Mouse (Mus musculus) neural tube, embryonic 14.5 days (tissue): Measurements from ENCODE around the gene Gm10310. TPM values are rescaled to one million over a fixed set of nuclear protein-coding genes. Genes with fewer than 3 reads are reported as not detected.
"Not testable (repeated sequence)": the region's sequence is repeated elsewhere in the genome, so short reads cannot be mapped to it uniquely, and the experiment has no call there.

Experiments
- ATAC-seq: fragments of 200-750 bp; cut with Nextera tagmentation; 2 replicates; pipeline ENCODE4 v1.8.0; 2017; ENCODE audit warnings: low read depth, mild to moderate bottlenecking, moderate TSS enrichment, moderate library complexity
- H3K27ac ChIP-seq: fragments of 300-500 bp; sonication (generic); 2 replicates; pipeline ENCODE4 v1.5.1; 2014; ENCODE audit warnings: low read depth, mild to moderate bottlenecking, control low read depth, low read length, moderate library complexity, mixed read lengths
- H3K27me3 ChIP-seq: fragments of 300-500 bp; sonication (generic); 2 replicates; pipeline ENCODE4 v1.6.1; 2014; ENCODE audit warnings: low read length; ENCODE audit not compliant: control insufficient read depth, insufficient read depth
- H3K36me3 ChIP-seq: fragments of 300-500 bp; sonication (generic); 2 replicates; pipeline ENCODE4 v1.6.1; 2014; ENCODE audit warnings: low read length, mixed read lengths; ENCODE audit not compliant: control insufficient read depth, insufficient read depth
- H3K4me1 ChIP-seq: fragments of 300-500 bp; sonication (generic); 2 replicates; pipeline ENCODE4 v1.6.1; 2014; ENCODE audit warnings: low read length; ENCODE audit not compliant: control insufficient read depth, insufficient read depth
- H3K4me2 ChIP-seq: fragments of 300-500 bp; sonication (generic); 2 replicates; pipeline ENCODE4 v1.6.1; 2014; ENCODE audit warnings: mild to moderate bottlenecking, low read depth, low read length, control low read depth
- H3K4me3 ChIP-seq: fragments of 300-500 bp; sonication (generic); 2 replicates; pipeline ENCODE4 v1.5.1; 2014; ENCODE audit warnings: low read depth, low read length, control low read depth, mixed read lengths
- H3K9ac ChIP-seq: fragments of 300-500 bp; sonication (generic); replicated peaks from 2 replicates; pipeline ENCODE4 v1.6.1; 2014; ENCODE audit warnings: low read depth, mild to moderate bottlenecking, control low read depth, low read length, mixed read lengths
- H3K9me3 ChIP-seq: fragments of 300-500 bp; sonication (generic); 2 replicates; pipeline ENCODE4 v1.6.1; 2016; ENCODE audit warnings: low read length; ENCODE audit not compliant: control insufficient read depth
- WGBS: fragments of 180-500 bp; shearing (Covaris S2); extraction: QIAGEN DNeasy Blood & Tissue Kit; methylation state at CpG from one replicate; pipeline ENCODE4 v1.1.7; 2014; 5-methylcytosine and 5-hydroxymethylcytosine counted together
- polyA plus RNA-seq: library from polyadenylated mRNA; unstranded; fragments of >200 nt; fragmentation: Nextera tagmentation; extraction: Ambion mirVana; gene quantifications from 2 replicates; pipeline ENCODE4 v1.2.1, GENCODE M21; 2014

Gm10310 gene
- not detected in 2 replicates for polyA plus RNA-seq

GRCm38 (mm10) chr10:129984962-129985361 lies at the start of gene Gm10310:
TSS of gene Gm10310 (minus strand) at chr10:129985062.
- not testable (repeated sequence) for H3K27me3 ChIP-seq, H3K9me3 ChIP-seq, ATAC-seq, H3K36me3 ChIP-seq, H3K4me3 ChIP-seq, H3K4me2 ChIP-seq, H3K4me1 ChIP-seq, H3K27ac ChIP-seq, H3K9ac ChIP-seq
- WGBS: no CpG with 5 or more reads among the region's 1 CpGs

GRCm38 (mm10) chr10:130030048-130030447 lies 45.2 kb upstream of the Gm10310 start, which contains the start of gene Olfr821:
TSS of gene Olfr821 (plus strand) at chr10:130030348.
- no peaks in the 10 kb centered on the region for H3K36me3 ChIP-seq
- no peak within 1 kb of the TSS for H3K4me2 ChIP-seq
- ATAC-seq: no peak
- no peaks in the 10 kb centered on the region for H3K27me3 ChIP-seq
- no peaks in the 10 kb centered on the region for H3K4me1 ChIP-seq
- no peaks in the 10 kb centered on the region for H3K9me3 ChIP-seq
- no peak within 1 kb of the TSS for H3K9ac ChIP-seq
- no peak within 1 kb of the TSS for H3K4me3 ChIP-seq
- no peak within 1 kb of the TSS for H3K27ac ChIP-seq

DNA sequence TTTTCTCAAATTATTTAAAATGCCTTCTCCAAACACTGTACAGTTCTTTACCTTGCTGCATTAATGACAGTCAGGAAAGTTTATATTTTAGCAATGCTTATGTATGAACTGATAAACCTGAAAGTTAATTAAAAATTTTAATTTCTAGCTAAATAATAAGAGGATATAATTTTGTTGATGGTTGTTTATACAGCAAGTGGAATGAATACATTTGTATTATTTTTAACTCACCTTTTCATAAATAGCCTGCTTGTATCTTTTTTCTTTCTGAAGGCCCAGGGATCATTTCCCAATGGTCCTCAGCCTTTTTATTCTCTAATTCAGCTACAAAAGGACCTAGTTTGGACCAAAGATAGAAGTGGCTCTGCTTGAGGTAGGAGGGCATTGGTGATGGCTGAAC lies 27.5 kb upstream of the Gm10310 start, which contains the start of gene Olfr820:
Gene Olfr820 (plus strand): TSS at position 301 of the 400 bp plus-strand sequence.
- no peaks in the 10 kb centered on the region for H3K4me1 ChIP-seq
- no peaks in the 10 kb centered on the region for H3K9me3 ChIP-seq
- no peaks in the 10 kb centered on the region for H3K36me3 ChIP-seq
- no peak within 1 kb of the TSS for H3K27ac ChIP-seq
- H3K4me3 ChIP-seq: no peak within 1 kb of the TSS
- no peaks in the 10 kb centered on the region for H3K27me3 ChIP-seq
- no peak for ATAC-seq
- no peak within 1 kb of the TSS for H3K4me2 ChIP-seq
- H3K9ac ChIP-seq: no peak within 1 kb of the TSS

GRCm38 (mm10) chr10:130005366-130005765 lies 20.5 kb upstream of the Gm10310 start:
- not testable (repeated sequence) for H3K4me1 ChIP-seq, H3K4me3 ChIP-seq, H3K27me3 ChIP-seq, ATAC-seq, H3K9ac ChIP-seq, H3K9me3 ChIP-seq, H3K36me3 ChIP-seq, H3K27ac ChIP-seq, H3K4me2 ChIP-seq
- 89% methylated on average over 4 of the region's 4 CpGs for WGBS

GRCm38 (mm10) chr10:130004104-130004503 lies 19.2 kb upstream of the Gm10310 start:
- not testable (repeated sequence) for ATAC-seq, H3K27ac ChIP-seq, H3K4me2 ChIP-seq, H3K4me1 ChIP-seq, H3K9ac ChIP-seq, H3K9me3 ChIP-seq, H3K27me3 ChIP-seq, H3K4me3 ChIP-seq, H3K36me3 ChIP-seq
- 86% methylated on average over 4 of the region's 4 CpGs for WGBS

- not testable (repeated sequence) for H3K27ac ChIP-seq, ATAC-seq, H3K4me2 ChIP-seq, H3K4me1 ChIP-seq, H3K9ac ChIP-seq, H3K36me3 ChIP-seq, H3K9me3 ChIP-seq, H3K4me3 ChIP-seq, H3K27me3 ChIP-seq
- WGBS: no CpG with 5 or more reads among the region's 3 CpGs
Measured at GRCm38 (mm10) chr10:129981867-129982266, 3.0 kb downstream of the Gm10310 start.

DNA sequence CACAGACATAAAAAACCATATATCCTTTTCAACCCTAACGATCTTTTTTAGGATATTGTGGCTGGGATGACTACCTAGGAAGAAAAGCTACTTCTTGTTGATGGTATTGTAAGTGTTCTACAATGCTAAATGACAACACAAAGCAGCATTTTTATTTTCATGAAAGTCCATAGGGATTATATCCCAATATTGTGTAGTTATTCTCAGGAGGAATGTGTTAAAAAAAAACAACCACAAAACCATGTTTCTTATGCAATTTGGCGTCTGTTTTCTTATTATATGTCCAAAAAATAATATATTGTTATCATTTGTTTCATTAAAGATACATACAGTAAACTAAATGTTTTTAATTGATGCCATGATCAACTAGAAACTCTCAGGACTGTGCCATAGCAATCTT lies 8.8 kb downstream of the Gm10310 start, which contains the start of gene Olfr247:
Gene Olfr247 (minus strand): TSS at position 101 of the 400 bp plus-strand sequence.
- not testable (repeated sequence) for H3K4me3 ChIP-seq, ATAC-seq, H3K4me2 ChIP-seq, H3K36me3 ChIP-seq, H3K9ac ChIP-seq, H3K27me3 ChIP-seq, H3K9me3 ChIP-seq, H3K27ac ChIP-seq, H3K4me1 ChIP-seq
- WGBS: no CpG with 5 or more reads among the region's 2 CpGs

- not testable (repeated sequence) for H3K9me3 ChIP-seq, H3K27me3 ChIP-seq, ATAC-seq, H3K27ac ChIP-seq, H3K4me2 ChIP-seq, H3K4me1 ChIP-seq, H3K9ac ChIP-seq, H3K36me3 ChIP-seq, H3K4me3 ChIP-seq
- WGBS: no CpG with 5 or more reads among the region's 3 CpGs
Measured at GRCm38 (mm10) chr10:129972994-129973393, 11.9 kb downstream of the Gm10310 start.

DNA sequence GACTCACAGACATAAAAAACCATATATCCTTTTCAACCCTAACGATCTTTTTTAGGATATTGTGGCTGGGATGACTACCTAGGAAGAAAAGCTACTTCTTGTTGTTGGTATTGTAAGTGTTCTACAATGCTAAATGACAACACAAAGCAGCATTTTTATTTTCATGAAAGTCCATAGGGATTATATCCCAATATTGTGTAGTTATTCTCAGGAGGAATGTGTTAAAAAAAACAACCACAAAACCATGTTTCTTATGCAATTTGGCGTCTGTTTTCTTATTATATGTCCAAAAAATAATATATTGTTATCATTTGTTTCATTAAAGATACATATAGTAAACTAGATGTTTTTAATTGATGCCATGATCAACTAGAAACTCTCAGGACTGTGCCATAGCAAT lies 17.7 kb downstream of the Gm10310 start, which contains the start of gene Olfr819:
Gene Olfr819 (minus strand): TSS at position 101 of the 400 bp plus-strand sequence.
- not testable (repeated sequence) for H3K4me3 ChIP-seq, H3K36me3 ChIP-seq, H3K9ac ChIP-seq, H3K4me2 ChIP-seq, H3K27ac ChIP-seq, H3K27me3 ChIP-seq, H3K9me3 ChIP-seq, H3K4me1 ChIP-seq, ATAC-seq
- 80% methylated on average over 2 of the region's 2 CpGs for WGBS
